In the genomic region with DNA sequence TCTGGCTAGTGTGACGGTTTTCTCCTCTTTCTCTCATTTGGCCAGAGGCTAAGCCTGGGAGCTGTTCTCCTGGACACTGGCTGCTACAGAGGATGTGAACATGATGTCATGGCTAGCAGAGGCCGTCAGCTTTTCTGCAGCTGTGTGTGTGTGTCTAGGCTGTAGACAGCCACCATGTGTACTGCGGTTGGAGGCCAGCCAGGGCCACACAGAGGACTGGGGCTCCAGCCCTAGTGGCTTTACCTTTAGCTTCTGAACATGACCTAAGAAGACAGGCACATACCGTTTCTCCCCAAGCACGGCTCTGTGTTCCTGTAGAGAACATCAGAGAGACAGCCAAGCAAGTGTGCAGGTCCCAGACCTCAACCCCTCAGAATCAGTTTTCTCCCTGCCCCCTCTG, we compare ENCODE assay signal across 7 mouse cellular contexts.
DNase-seq lines count a peak whose midpoint lies in the region; ATAC-seq and TF ChIP-seq lines count a peak whose summit lies in the region.

No protein-coding gene starts in this region.

- H3K27ac ChIP-seq in lung, postnatal 0 days (ENCODE audit: low read length): 0 out of 2 replicates have a peak overlapping the region, but pooled peaks have one; percentile 26
- H3K27ac ChIP-seq in forebrain, embryonic 16.5 days (ENCODE audit: low read length): no peak overlapping the region
- no peak overlapping the region for H3K27ac ChIP-seq in cerebellum, adult 2 months (ENCODE audit: insufficient read depth, low read length)

- H3K9ac ChIP-seq in lung, postnatal 0 days (replicated peaks; ENCODE audit: low read depth): no peak overlapping the region
- no peak overlapping the region for H3K9ac ChIP-seq in forebrain, embryonic 16.5 days (replicated peaks; ENCODE audit: low read depth, low read length)

- no peak for TF ChIP-seq CTCF in lung, postnatal 0 days (IDR thresholded peaks at IDR 0.05)
- TF ChIP-seq CTCF in cerebellum, adult 2 months (IDR thresholded peaks at IDR 0.05; ENCODE audit: borderline replicate concordance, insufficient read depth, low read depth, low read length): no peak

- no peak overlapping the region for H3K4me2 ChIP-seq in lung, postnatal 0 days (replicated peaks; ENCODE audit: low read depth, low read length)
- no peak overlapping the region for H3K4me2 ChIP-seq in forebrain, embryonic 16.5 days (ENCODE audit: low read length)

- DNase-seq in lung, postnatal 0 days (ENCODE audit: low spot score): peak; percentile 48
- DNase-seq in lung, adult 18-20 months: no peak
- peak; percentile 64 for DNase-seq in gastrocnemius, postnatal 10 days
- DNase-seq in heart, postnatal 36 days: peak; percentile 47 to 54
- DNase-seq in thymus, postnatal 14 days: peak; percentile 45
- no peak for DNase-seq in cerebellum, adult 2 months

- TF ChIP-seq POLR2A in cerebellum, adult 2 months (IDR thresholded peaks at IDR 0.05; ENCODE audit: borderline replicate concordance, insufficient read depth, low read length): no peak

- H3K9me3 ChIP-seq in lung, postnatal 0 days (ENCODE audit: low read length): no peaks in the 10 kb centered on the region
- no peaks in the 10 kb centered on the region for H3K9me3 ChIP-seq in forebrain, embryonic 16.5 days (ENCODE audit: control insufficient read depth, low read length)

- no peak for TF ChIP-seq EP300 in lung, postnatal 0 days (IDR thresholded peaks at IDR 0.05)

- intact Hi-C loops in heart, postnatal 36 days (cut with DNase I): no loop called here

- H3K27me3 ChIP-seq in lung, postnatal 0 days (replicated peaks; ENCODE audit: insufficient read depth, low read length): no peaks in the 10 kb centered on the region
- no peaks in the 10 kb centered on the region for H3K27me3 ChIP-seq in forebrain, embryonic 16.5 days (replicated peaks; ENCODE audit: control insufficient read depth, insufficient read depth, low read length)
- H3K27me3 ChIP-seq in cerebellum, adult 2 months (ENCODE audit: control insufficient read depth, insufficient read depth, low read length): no peaks in the 10 kb centered on the region

- H3K36me3 ChIP-seq in lung, postnatal 0 days (ENCODE audit: insufficient read depth, low read length): no peaks in the 10 kb centered on the region
- H3K36me3 ChIP-seq in forebrain, embryonic 16.5 days (ENCODE audit: control insufficient read depth, insufficient read depth): no peaks in the 10 kb centered on the region

- 27% methylated on average over 5 of the region's 5 CpGs for WGBS in lung, postnatal 0 days
- WGBS in forebrain, embryonic 16.5 days: 38% methylated on average over 5 of the region's 5 CpGs
- WGBS in cerebellum, adult 2 months: 51% methylated on average over 5 of the region's 5 CpGs

- no peak overlapping the region for H3K4me3 ChIP-seq in lung, postnatal 0 days (ENCODE audit: low read depth, low read length)
- no peak overlapping the region for H3K4me3 ChIP-seq in forebrain, embryonic 16.5 days (replicated peaks; ENCODE audit: low read length)
- no peak overlapping the region for H3K4me3 ChIP-seq in cerebellum, adult 2 months (replicated peaks; ENCODE audit: insufficient read depth, low read depth, low read length)

- ATAC-seq in lung, postnatal 0 days: peak; percentile 78
- no peak for ATAC-seq in forebrain, embryonic 16.5 days

- H3K4me1 ChIP-seq in lung, postnatal 0 days (ENCODE audit: insufficient read depth, low read depth, low read length): no peaks in the 10 kb centered on the region
- H3K4me1 ChIP-seq in forebrain, embryonic 16.5 days (replicated peaks; ENCODE audit: control insufficient read depth, insufficient read depth, low read length): peaks cover 3% of the 10 kb centered on the region; the same call in 1 of the 2 replicates
- no peaks in the 10 kb centered on the region for H3K4me1 ChIP-seq in cerebellum, adult 2 months (ENCODE audit: control insufficient read depth, insufficient read depth, low read length)

Comparison
In these comparisons a context has a peak if more than half of its experiments do, and no peak if none do; other contexts are left out.
1. DNase-seq: peak in lung, postnatal 0 days (single experiment), gastrocnemius, postnatal 10 days (single experiment), heart, postnatal 36 days (2 of 2) and thymus, postnatal 14 days (single experiment); none in lung, adult 18-20 months (0 of 2) and cerebellum, adult 2 months (0 of 2).